Mouse (Mus musculus) intestine, embryonic 16.5 days (tissue): ENCODE results near the gene Rpf2. TPM values are rescaled to one million over a fixed set of nuclear protein-coding genes. Genes with fewer than 3 reads are reported as not detected.
A peak's percentile ranks its signal among the peaks of the same experiment; 100 is the strongest.

Experiments
- ATAC-seq: fragments of 200-750 bp; cut with Nextera tagmentation; 2 replicates; pipeline ENCODE4 v1.8.0; 2017; ENCODE audit warnings: moderate TSS enrichment, moderate library complexity
- H3K27ac ChIP-seq: fragments of 300-500 bp; sonication (generic); 2 replicates; pipeline ENCODE4 v1.5.1; 2014; ENCODE audit warnings: mild to moderate bottlenecking, low read length
- H3K27me3 ChIP-seq: fragments of 300-500 bp; sonication (generic); replicated peaks from 2 replicates; pipeline ENCODE4 v1.6.1; 2014; ENCODE audit warnings: low read length, control low read depth, mixed read lengths; ENCODE audit not compliant: control insufficient read depth, insufficient read depth
- H3K36me3 ChIP-seq: fragments of 300-500 bp; sonication (generic); 2 replicates; pipeline ENCODE4 v1.6.1; 2014; ENCODE audit warnings: low read length, control low read depth; ENCODE audit not compliant: control insufficient read depth, insufficient read depth
- H3K4me1 ChIP-seq: fragments of 300-500 bp; sonication (generic); 2 replicates; pipeline ENCODE4 v1.6.1; 2014; ENCODE audit warnings: low read length, control low read depth, mixed read lengths; ENCODE audit not compliant: control insufficient read depth, insufficient read depth
- H3K4me2 ChIP-seq: fragments of 300-500 bp; sonication (generic); 2 replicates; pipeline ENCODE4 v1.6.1; 2014; ENCODE audit warnings: low read depth, low read length, control low read depth
- H3K4me3 ChIP-seq: fragments of 300-500 bp; sonication (generic); 2 replicates; pipeline ENCODE4 v1.5.1; 2014; ENCODE audit warnings: mild to moderate bottlenecking, low read length
- H3K9ac ChIP-seq: fragments of 300-500 bp; sonication (generic); 2 replicates; pipeline ENCODE4 v1.6.1; 2014; ENCODE audit warnings: low read depth, low read length
- H3K9me3 ChIP-seq: fragments of 300-500 bp; sonication (generic); 2 replicates; pipeline ENCODE4 v1.6.1; 2016; ENCODE audit warnings: low read length, control low read depth; ENCODE audit not compliant: control insufficient read depth
- WGBS: fragments of 180-500 bp; shearing (Covaris S2); extraction: QIAGEN DNeasy Blood & Tissue Kit; methylation state at CpG from one replicate; pipeline ENCODE4 v1.1.7; 2014; 5-methylcytosine and 5-hydroxymethylcytosine counted together
- polyA plus RNA-seq: library from polyadenylated mRNA; unstranded; fragments of >200 nt; fragmentation: Nextera tagmentation; extraction: Ambion mirVana; gene quantifications from 2 replicates; pipeline ENCODE4 v1.2.1, GENCODE M21; 2015

The Rpf2 gene
- polyA plus RNA-seq, result 60.8 and 70.0 TPM in 2 replicates

GRCm38 (mm10) chr10:40246374-40247165 lies at the start of gene Rpf2:
Gene Rpf2, minus strand, starts transcription at chr10:40247036.
- Histone ChIP-seq H3K9ac (peak within 1 kb of the TSS; percentile 77), H3K27me3 (no peaks in the 10 kb centered on the region), H3K36me3 (peaks cover 19% of the 10 kb centered on the region; the same call in 1 of the 2 replicates), H3K9me3 (no peaks in the 10 kb centered on the region), H3K4me2 (peak within 1 kb of the TSS; percentile 67), H3K4me1 (peaks cover 3% of the 10 kb centered on the region), H3K27ac (peak within 1 kb of the TSS; percentile 72), H3K4me3 (peak within 1 kb of the TSS; percentile 82)
- WGBS, result 1% methylated on average over 54 of the region's 54 CpGs
- peak; percentile 96 for ATAC-seq

- H3K27ac ChIP-seq, result no peak overlapping the region
- no peak overlapping the region for H3K4me2 ChIP-seq
- no peak overlapping the region for H3K9ac ChIP-seq
- H3K4me3 ChIP-seq, result no peak overlapping the region
- no peaks in the 10 kb centered on the region for H3K36me3 ChIP-seq
- peaks cover 6% of the 10 kb centered on the region for H3K4me1 ChIP-seq
- H3K27me3 ChIP-seq, result no peaks in the 10 kb centered on the region
- H3K9me3 ChIP-seq, result no peaks in the 10 kb centered on the region
- no peak for ATAC-seq
- 90% methylated on average over 6 of the region's 6 CpGs for WGBS
These were observed 45.8 kb upstream of the Rpf2 start for GRCm38 (mm10) chr10:40292640-40293039.

DNA sequence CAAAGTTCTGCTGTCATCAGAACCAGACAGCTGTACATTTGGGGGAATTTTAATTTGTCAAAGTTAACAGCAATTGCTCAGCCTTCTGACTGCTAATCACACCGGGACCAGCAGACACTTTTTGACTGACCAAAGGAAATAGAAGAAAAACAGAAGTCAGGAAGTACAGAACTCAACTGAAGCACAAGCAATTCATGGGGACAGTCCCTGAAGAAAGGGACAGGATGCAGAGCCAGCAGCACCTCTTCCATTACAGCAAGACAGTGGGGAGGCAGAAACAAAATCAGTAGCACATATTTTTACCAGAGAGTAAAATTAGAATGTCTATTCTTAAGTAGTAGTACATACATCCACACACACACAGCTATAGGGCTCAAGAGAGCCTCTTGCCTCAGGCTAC lies 39.9 kb upstream of the Rpf2 start:
- Histone ChIP-seq H3K27ac (no peak overlapping the region), H3K9me3 (no peaks in the 10 kb centered on the region), H3K4me1 (no peaks in the 10 kb centered on the region), H3K4me2 (no peak overlapping the region), H3K9ac (no peak overlapping the region), H3K4me3 (no peak overlapping the region), H3K36me3 (peaks cover 8% of the 10 kb centered on the region; the same call in 1 of the 2 replicates), H3K27me3 (no peaks in the 10 kb centered on the region)
- ATAC-seq, result no peak
- 83% methylated on average over 1 of the region's 1 CpGs for WGBS

DNA sequence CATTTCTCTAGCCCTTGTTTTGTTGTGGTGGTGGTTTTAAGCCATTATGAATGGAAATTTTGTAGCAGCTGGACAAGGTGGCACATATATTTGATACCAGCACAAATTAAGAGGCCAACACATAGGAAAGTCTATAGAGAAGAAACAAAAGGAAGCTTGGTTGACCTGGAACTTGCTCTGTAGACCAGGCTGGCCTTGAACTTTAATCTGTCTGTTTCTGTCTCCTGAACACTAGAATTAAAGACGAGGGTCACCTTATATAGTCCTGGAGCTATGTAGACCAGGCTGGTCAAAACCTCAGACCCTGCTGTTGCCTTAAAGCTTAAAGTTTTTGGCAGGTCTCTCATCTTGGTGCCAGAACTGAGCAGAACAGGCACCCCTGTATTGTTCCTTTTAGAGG lies 38.7 kb upstream of the Rpf2 start:
- WGBS, result 84% methylated on average over 1 of the region's 1 CpGs
- H3K9ac ChIP-seq, result no peak overlapping the region
- no peak overlapping the region for H3K4me2 ChIP-seq
- no peak overlapping the region for H3K4me3 ChIP-seq
- no peak overlapping the region for H3K27ac ChIP-seq
- H3K9me3 ChIP-seq, result no peaks in the 10 kb centered on the region
- no peaks in the 10 kb centered on the region for H3K4me1 ChIP-seq
- peaks cover 8% of the 10 kb centered on the region; the same call in 1 of the 2 replicates for H3K36me3 ChIP-seq
- ATAC-seq, result no peak
- no peaks in the 10 kb centered on the region for H3K27me3 ChIP-seq

DNA sequence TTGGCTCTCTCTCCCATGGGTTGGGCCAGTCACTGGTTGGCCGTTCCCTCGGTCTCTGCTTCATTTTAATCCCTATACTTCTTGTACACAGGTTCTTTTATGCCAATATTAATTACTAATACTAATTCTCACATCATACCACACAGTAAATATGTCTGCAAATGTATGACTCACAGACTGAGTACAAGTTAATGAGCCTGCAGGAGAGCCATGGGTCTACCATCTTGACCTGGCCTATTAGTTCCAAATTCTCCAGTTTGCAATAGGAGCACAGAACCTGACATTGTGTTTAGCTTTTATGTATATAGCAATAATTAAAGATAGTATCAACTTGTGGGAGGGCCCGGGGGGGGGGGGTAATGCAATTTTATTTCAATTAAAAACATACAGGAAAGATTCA lies 38.2 kb upstream of the Rpf2 start:
- WGBS, result 89% methylated on average over 3 of the region's 3 CpGs

GRCm38 (mm10) chr10:40284179-40284831 lies 37.5 kb upstream of the Rpf2 start:
- WGBS, result 88% methylated on average over 10 of the region's 10 CpGs
- H3K4me3 ChIP-seq, result no peak overlapping the region
- H3K9ac ChIP-seq, result no peak overlapping the region
- H3K27me3 ChIP-seq, result no peaks in the 10 kb centered on the region
- no peak overlapping the region for H3K27ac ChIP-seq
- H3K36me3 ChIP-seq, result peaks cover 8% of the 10 kb centered on the region; the same call in 1 of the 2 replicates
- ATAC-seq, result no peak; the same call in 1 of the 2 replicates
- H3K9me3 ChIP-seq, result no peaks in the 10 kb centered on the region
- no peaks in the 10 kb centered on the region for H3K4me1 ChIP-seq
- H3K4me2 ChIP-seq, result no peak overlapping the region

More for the DNA sequence above, 38.2 kb upstream of the Rpf2 start:
- peaks cover 8% of the 10 kb centered on the region; the same call in 1 of the 2 replicates for H3K36me3 ChIP-seq
- no peaks in the 10 kb centered on the region for H3K27me3 ChIP-seq
- H3K9me3 ChIP-seq, result no peaks in the 10 kb centered on the region
- no peak overlapping the region for H3K4me3 ChIP-seq
- no peaks in the 10 kb centered on the region for H3K4me1 ChIP-seq
- no peak overlapping the region for H3K27ac ChIP-seq
- H3K9ac ChIP-seq, result no peak overlapping the region
- ATAC-seq, result no peak
- H3K4me2 ChIP-seq, result no peak overlapping the region

- no peaks in the 10 kb centered on the region for H3K27me3 ChIP-seq
- no peaks in the 10 kb centered on the region for H3K4me1 ChIP-seq
- no peak overlapping the region for H3K27ac ChIP-seq
- no peak overlapping the region for H3K4me3 ChIP-seq
- no peaks in the 10 kb centered on the region for H3K9me3 ChIP-seq
- no peak for ATAC-seq
- WGBS, result 91% methylated on average over 9 of the region's 9 CpGs
- peaks cover 8% of the 10 kb centered on the region; the same call in 1 of the 2 replicates for H3K36me3 ChIP-seq
- no peak overlapping the region for H3K9ac ChIP-seq
- no peak overlapping the region for H3K4me2 ChIP-seq
These were observed 36.8 kb upstream of the Rpf2 start for GRCm38 (mm10) chr10:40283636-40284035.

GRCm38 (mm10) chr10:40281565-40281964 lies 34.7 kb upstream of the Rpf2 start:
- Histone ChIP-seq H3K4me2 (no peak overlapping the region), H3K9me3 (no peaks in the 10 kb centered on the region), H3K9ac (no peak overlapping the region), H3K4me3 (no peak overlapping the region), H3K27ac (no peak overlapping the region), H3K36me3 (peaks cover 8% of the 10 kb centered on the region; the same call in 1 of the 2 replicates), H3K27me3 (no peaks in the 10 kb centered on the region), H3K4me1 (no peaks in the 10 kb centered on the region)
- 89% methylated on average over 2 of the region's 2 CpGs for WGBS
- ATAC-seq, result peak; percentile 46; the same call in 1 of the 2 replicates

DNA sequence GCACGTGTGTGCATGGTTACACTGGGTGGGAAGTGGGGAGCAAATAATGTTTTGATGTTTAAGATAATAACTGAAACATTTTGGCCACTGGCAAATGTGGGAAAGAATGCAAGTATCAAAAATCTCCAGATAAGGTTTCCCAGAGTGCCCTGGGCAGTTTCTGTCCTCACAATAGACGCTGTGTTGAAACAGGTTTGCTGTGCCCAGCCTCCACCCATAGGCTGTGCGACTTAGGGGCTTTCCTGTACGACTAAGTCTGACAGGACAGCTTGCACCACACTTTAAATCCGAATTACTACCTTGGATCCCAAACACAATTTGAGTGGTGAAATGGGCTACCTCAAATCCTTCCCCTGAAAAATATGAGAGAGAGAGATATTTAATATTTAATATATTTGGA lies 31.5 kb upstream of the Rpf2 start:
- no peak for ATAC-seq
- H3K36me3 ChIP-seq, result no peaks in the 10 kb centered on the region
- H3K27me3 ChIP-seq, result no peaks in the 10 kb centered on the region
- H3K4me3 ChIP-seq, result no peak overlapping the region
- H3K9ac ChIP-seq, result no peak overlapping the region
- H3K9me3 ChIP-seq, result no peaks in the 10 kb centered on the region
- WGBS, result 69% methylated on average over 5 of the region's 5 CpGs
- H3K4me2 ChIP-seq, result no peak overlapping the region
- H3K27ac ChIP-seq, result no peak overlapping the region
- H3K4me1 ChIP-seq, result no peaks in the 10 kb centered on the region
